ENCODE assay signal across 21 mouse cellular contexts in genomic region chr15:77230144-77230543, GRCm38 (mm10).
A peak's percentile ranks its signal among the peaks of the same experiment; 100 is the strongest.
DNase-seq lines count a peak whose midpoint lies in the region; ATAC-seq and TF ChIP-seq lines count a peak whose summit lies in the region.
"Had no signal": no experiment of that assay in that cellular context is flagged by ENCODE, and none has a peak within 500 bp of the region (broad histone marks: within the 10 kb centered on the region; RNA-seq: fewer than 3 reads in every experiment).

No protein-coding gene starts in this region.

- H3K9me3 ChIP-seq in hindbrain, postnatal 0 days (ENCODE audit: low read length) = no peaks in the 10 kb centered on the region
- H3K9me3 ChIP-seq in hindbrain, embryonic 14.5 days (ENCODE audit: control insufficient read depth, low read length) = no peaks in the 10 kb centered on the region
- H3K9me3 ChIP-seq: embryonic facial prominence, embryonic 12.5 days; forebrain, embryonic 12.5 days; heart, embryonic 15.5 days; hindbrain, embryonic 10.5 days; hindbrain, embryonic 15.5 days had no signal

- intact Hi-C loops in gastrocnemius, adult 2 months (cut with DNase I) = no loop called here
- intact Hi-C loops in left cerebral cortex, adult 2 months (cut with DNase I) = no loop called here

- peaks cover 3% of the 10 kb centered on the region; the same call in 1 of the 2 replicates for H3K36me3 ChIP-seq in hindbrain, postnatal 0 days (ENCODE audit: insufficient read depth, low read length)
- H3K36me3 ChIP-seq in hindbrain, embryonic 14.5 days (replicated peaks; ENCODE audit: control insufficient read depth, insufficient read depth) = 0 out of 2 replicates have a peak, but pooled peaks cover 4% of the 10 kb centered on the region
- H3K36me3 ChIP-seq: embryonic facial prominence, embryonic 12.5 days; heart, embryonic 15.5 days; hindbrain, embryonic 15.5 days had no signal

- no peak overlapping the region for H3K9ac ChIP-seq in hindbrain, postnatal 0 days (replicated peaks; ENCODE audit: low read length)
- H3K9ac ChIP-seq in hindbrain, embryonic 14.5 days = no peak overlapping the region
- H3K9ac ChIP-seq: embryonic facial prominence, embryonic 12.5 days; forebrain, embryonic 12.5 days; heart, embryonic 15.5 days; hindbrain, embryonic 15.5 days had no signal

- TF ChIP-seq CTCF in gastrocnemius, adult 2 months (IDR thresholded peaks at IDR 0.05) = peak; percentile 38
- peak; percentile 25; the same call in 1 of the 2 replicates for TF ChIP-seq CTCF in hindbrain, postnatal 0 days (IDR thresholded peaks at IDR 0.05; ENCODE audit: low read depth)
- peak; percentile 39 for TF ChIP-seq CTCF in left cerebral cortex, adult 2 months (IDR thresholded peaks at IDR 0.05)

- no peak for ATAC-seq in hindbrain, postnatal 0 days
- no peak for ATAC-seq in hindbrain, embryonic 14.5 days (ENCODE audit: low FRiP score)
- ATAC-seq: forebrain, embryonic 16.5 days; inflammation-experienced regulatory T-cells, adult 6 months had no signal

- DNase-seq in gastrocnemius, adult 2 months = no peak
- no peak for DNase-seq in gastrocnemius, postnatal 10 days
- no peak for DNase-seq in hindbrain, postnatal 0 days (ENCODE audit: low spot score)
- DNase-seq in hindbrain, embryonic 14.5 days (ENCODE audit: low spot score) = no peak
- no peak for DNase-seq in left cerebral cortex, adult 2 months (ENCODE audit: extremely low spot score in 1 of 2, low spot score in 2 of 2)
- no peak for DNase-seq in left cerebral cortex, adult 8-10 months (ENCODE audit: low spot score in 2 of 2)
- DNase-seq in NIH3T3 (ENCODE audit: low read depth) = peak; percentile 32
- no peak for DNase-seq in embryo, embryonic 9.5 days (ENCODE audit: extremely low spot score)
- DNase-seq: adrenal gland, adult 2 months; adrenal gland, postnatal 25 days; cerebellum, adult 2 months; cerebellum, postnatal 10 days; embryo, embryonic 11 days; kidney, adult 18-20 months had no signal

- H3K27me3 ChIP-seq in hindbrain, postnatal 0 days (ENCODE audit: insufficient read depth, low read length) = no peaks in the 10 kb centered on the region
- no peaks in the 10 kb centered on the region for H3K27me3 ChIP-seq in hindbrain, embryonic 14.5 days (ENCODE audit: control insufficient read depth, insufficient read depth, low read length)
- H3K27me3 ChIP-seq: embryonic facial prominence, embryonic 12.5 days; forebrain, embryonic 12.5 days; heart, embryonic 15.5 days; hindbrain, embryonic 15.5 days had no signal

- no peaks in the 10 kb centered on the region for H3K4me1 ChIP-seq in hindbrain, postnatal 0 days (ENCODE audit: insufficient read depth, low read length)
- H3K4me1 ChIP-seq in hindbrain, embryonic 14.5 days (replicated peaks; ENCODE audit: control insufficient read depth, insufficient read depth, low read length) = peaks cover 14% of the 10 kb centered on the region; the same call in 1 of the 2 replicates

- H3K4me3 ChIP-seq in gastrocnemius, adult 2 months = no peak overlapping the region
- no peak overlapping the region for H3K4me3 ChIP-seq in hindbrain, postnatal 0 days (ENCODE audit: low read length)
- H3K4me3 ChIP-seq in hindbrain, embryonic 14.5 days (replicated peaks; ENCODE audit: low read length) = no peak overlapping the region
- no peak overlapping the region for H3K4me3 ChIP-seq in left cerebral cortex, adult 2 months
- H3K4me3 ChIP-seq: embryonic facial prominence, embryonic 12.5 days; forebrain, embryonic 12.5 days; heart, embryonic 15.5 days; hindbrain, embryonic 10.5 days; hindbrain, embryonic 15.5 days had no signal

- 71% methylated on average over 3 of the region's 3 CpGs for WGBS in hindbrain, postnatal 0 days
- WGBS in hindbrain, embryonic 14.5 days = 79% methylated on average over 3 of the region's 3 CpGs

- no peak overlapping the region for H3K4me2 ChIP-seq in hindbrain, postnatal 0 days (ENCODE audit: low read depth, low read length)
- no peak overlapping the region for H3K4me2 ChIP-seq in hindbrain, embryonic 14.5 days (replicated peaks)
- H3K4me2 ChIP-seq: embryonic facial prominence, embryonic 12.5 days; forebrain, embryonic 12.5 days; heart, embryonic 15.5 days; hindbrain, embryonic 15.5 days had no signal

- no peak overlapping the region for H3K27ac ChIP-seq in gastrocnemius, adult 2 months
- H3K27ac ChIP-seq in hindbrain, postnatal 0 days = no peak overlapping the region
- no peak overlapping the region for H3K27ac ChIP-seq in hindbrain, embryonic 14.5 days
- no peak overlapping the region for H3K27ac ChIP-seq in left cerebral cortex, adult 2 months
- H3K27ac ChIP-seq: embryonic facial prominence, embryonic 12.5 days; forebrain, embryonic 12.5 days; heart, embryonic 15.5 days; hindbrain, embryonic 10.5 days; hindbrain, embryonic 15.5 days had no signal
